Mouse (Mus musculus): ENCODE measurements around the gene Grb14. TPM values are rescaled to one million over a fixed set of nuclear protein-coding genes. Genes with fewer than 3 reads are reported as not detected.

Grb14 gene
- total RNA-seq, 2 experiments from 2014 or later, result 26.5 to 27.2 TPM

GRCm38 (mm10) chr2:64987782-64988181 is 37.0 kb downstream of the Grb14 start:
- DNase-seq (ENCODE audit: low spot score in 2 of 2), result no peak

- DNase-seq (ENCODE audit: low spot score in 2 of 2), result no peak
Observed at GRCm38 (mm10) chr2:64975546-64975945, 49.2 kb downstream of the Grb14 start.

- DNase-seq (ENCODE audit: low spot score in 2 of 2), result no peak
Observed at GRCm38 (mm10) chr2:64974549-64974948, 50.2 kb downstream of the Grb14 start.

GRCm38 (mm10) chr2:64973819-64974441 is 50.9 kb downstream of the Grb14 start:
- DNase-seq (ENCODE audit: low spot score in 2 of 2), result no peak

- no peak for DNase-seq (ENCODE audit: low spot score in 2 of 2)
Observed at GRCm38 (mm10) chr2:64973125-64973524, 51.7 kb downstream of the Grb14 start.

- no peak for DNase-seq (ENCODE audit: low spot score in 2 of 2)
Observed at GRCm38 (mm10) chr2:64971828-64972227, 53.0 kb downstream of the Grb14 start.

- DNase-seq (ENCODE audit: low spot score in 2 of 2), result no peak
Observed at GRCm38 (mm10) chr2:64970992-64971391, 53.8 kb downstream of the Grb14 start.

GRCm38 (mm10) chr2:64966893-64967444 is 57.8 kb downstream of the Grb14 start:
- no peak for DNase-seq (ENCODE audit: low spot score in 2 of 2)

- no peak for DNase-seq (ENCODE audit: low spot score in 2 of 2)
Observed at GRCm38 (mm10) chr2:64966323-64966722, 58.5 kb downstream of the Grb14 start.

GRCm38 (mm10) chr2:64965227-64965864 is 59.4 kb downstream of the Grb14 start:
- DNase-seq (ENCODE audit: low spot score in 2 of 2), result no peak

GRCm38 (mm10) chr2:64962196-64962595 is 62.6 kb downstream of the Grb14 start:
- DNase-seq (ENCODE audit: low spot score in 2 of 2), result no peak

- no peak for DNase-seq (ENCODE audit: low spot score in 2 of 2)
Observed at GRCm38 (mm10) chr2:64961381-64961780, 63.4 kb downstream of the Grb14 start.

- no peak for DNase-seq (ENCODE audit: low spot score in 2 of 2)
Observed at GRCm38 (mm10) chr2:64959657-64960056, 65.1 kb downstream of the Grb14 start.

- DNase-seq (ENCODE audit: low spot score in 2 of 2), result no peak
Observed at GRCm38 (mm10) chr2:64955441-64955840, 69.3 kb downstream of the Grb14 start.

- DNase-seq (ENCODE audit: low spot score in 2 of 2), result no peak
Observed at GRCm38 (mm10) chr2:64949210-64949609, 75.6 kb downstream of the Grb14 start.

- no peak for DNase-seq (ENCODE audit: low spot score in 2 of 2)
Observed at GRCm38 (mm10) chr2:64948418-64949169, 76.2 kb downstream of the Grb14 start.

- no peak for DNase-seq (ENCODE audit: low spot score in 2 of 2)
Observed at GRCm38 (mm10) chr2:64947484-64947883, 77.3 kb downstream of the Grb14 start.

- DNase-seq (ENCODE audit: low spot score in 2 of 2), result no peak
Observed at GRCm38 (mm10) chr2:64920879-64921278, 103.9 kb downstream of the Grb14 start.

- DNase-seq (ENCODE audit: low spot score in 2 of 2), result no peak
Observed at GRCm38 (mm10) chr2:64915448-64915847, 109.3 kb downstream of the Grb14 start.

GRCm38 (mm10) chr2:64904877-64905276 is 119.9 kb downstream of the Grb14 start:
- no peak for DNase-seq (ENCODE audit: low spot score in 2 of 2)

GRCm38 (mm10) chr2:64897844-64898243 is 126.9 kb downstream of the Grb14 start:
- no peak for DNase-seq (ENCODE audit: low spot score in 2 of 2)

GRCm38 (mm10) chr2:64893233-64893632 is 131.6 kb downstream of the Grb14 start:
- no peak for DNase-seq (ENCODE audit: low spot score in 2 of 2)

Measured in adrenal gland, postnatal 4 days (tissue).